Mouse (Mus musculus) 3T3-L1 (cell line): ENCODE results near the gene Gm11492.

Experiments used
- DNase-seq: peaks from one replicate; pipeline ENCODE4 v3.0.0-alpha.2; 2015; ENCODE audit warnings: low read depth, low spot score

Gm11492 gene

DNA sequence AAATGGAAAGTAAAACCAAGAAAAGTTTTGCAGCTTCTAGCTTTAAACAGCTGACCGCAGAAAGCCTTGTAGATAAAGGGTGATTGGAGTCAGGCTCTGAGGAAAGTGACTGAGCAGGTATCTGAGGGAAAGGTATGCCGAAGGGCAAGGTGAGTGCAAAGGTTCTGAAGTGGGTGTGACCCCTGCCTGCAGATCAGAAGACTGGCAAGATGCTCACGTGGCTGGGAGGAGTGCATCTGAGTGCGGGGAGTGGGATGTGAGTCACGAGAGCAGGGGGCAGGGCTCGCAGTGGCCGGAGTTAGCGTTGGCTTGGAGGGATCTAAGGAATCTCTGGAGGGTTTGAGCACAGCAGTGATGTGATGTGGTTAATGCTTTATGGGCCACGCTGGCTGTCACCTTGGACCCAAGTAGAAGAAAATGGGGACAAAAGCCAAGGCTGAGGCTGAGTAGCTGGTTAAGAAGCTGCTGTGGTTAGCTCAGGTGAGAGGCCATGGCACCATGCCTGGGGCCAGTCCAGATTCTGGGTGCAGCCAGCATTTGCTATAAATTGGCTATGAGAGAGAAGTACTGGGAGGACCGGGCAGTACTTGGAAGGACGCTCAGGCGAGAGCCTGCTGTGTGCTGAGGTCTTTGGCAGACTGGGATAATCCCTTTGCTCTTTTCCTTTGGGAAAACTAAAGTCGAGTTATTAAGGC, 33.1 kb downstream of the Gm11492 start:
- no peak for DNase-seq

DNA sequence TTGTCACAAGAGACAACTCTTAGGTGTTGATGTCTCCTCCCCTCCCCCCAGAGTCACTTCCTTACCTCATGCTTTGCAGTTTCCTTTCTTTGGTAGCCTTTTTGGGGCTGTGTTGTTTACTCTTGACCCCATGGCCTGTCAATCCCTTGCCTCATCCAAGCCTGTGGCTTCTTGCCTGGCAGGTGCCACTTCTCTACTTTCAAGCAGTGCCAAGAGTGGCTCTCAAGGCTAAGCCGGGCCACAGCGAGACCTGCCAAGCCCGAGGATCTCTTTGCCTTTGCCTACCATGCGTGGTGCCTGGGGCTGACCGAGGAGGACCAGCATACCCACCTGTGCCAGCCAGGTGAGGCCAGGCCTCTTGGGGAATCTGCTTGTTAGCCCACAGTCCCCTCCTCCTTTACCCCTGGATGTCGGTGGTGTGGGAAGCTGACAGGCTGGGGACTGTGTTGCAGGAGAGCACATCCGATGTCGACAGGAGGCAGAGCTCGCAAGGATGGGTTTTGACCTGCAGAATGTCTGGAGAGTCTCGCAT, 33.9 kb downstream of the Gm11492 start:
- no peak for DNase-seq

DNA sequence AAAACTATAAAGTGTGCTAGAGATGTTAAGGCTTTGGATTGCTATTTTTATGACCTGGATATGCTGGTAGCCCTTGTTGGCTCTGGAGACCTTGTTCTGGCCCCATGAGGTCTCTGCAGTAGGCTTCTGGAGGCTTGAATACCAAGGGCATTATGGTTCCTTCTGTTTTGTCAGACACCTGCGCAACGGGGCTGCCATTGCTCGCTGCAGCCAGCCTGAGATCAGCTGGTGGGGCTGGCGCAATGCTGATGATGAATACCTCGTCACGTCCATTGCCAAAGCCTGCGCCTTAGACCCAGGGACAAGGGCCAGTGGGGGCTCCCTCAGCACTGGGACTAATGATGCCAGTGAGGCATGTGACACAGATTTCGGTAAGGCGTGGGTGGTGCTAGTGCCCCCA, 35.8 kb downstream of the Gm11492 start:
- DNase-seq, result no peak

DNA sequence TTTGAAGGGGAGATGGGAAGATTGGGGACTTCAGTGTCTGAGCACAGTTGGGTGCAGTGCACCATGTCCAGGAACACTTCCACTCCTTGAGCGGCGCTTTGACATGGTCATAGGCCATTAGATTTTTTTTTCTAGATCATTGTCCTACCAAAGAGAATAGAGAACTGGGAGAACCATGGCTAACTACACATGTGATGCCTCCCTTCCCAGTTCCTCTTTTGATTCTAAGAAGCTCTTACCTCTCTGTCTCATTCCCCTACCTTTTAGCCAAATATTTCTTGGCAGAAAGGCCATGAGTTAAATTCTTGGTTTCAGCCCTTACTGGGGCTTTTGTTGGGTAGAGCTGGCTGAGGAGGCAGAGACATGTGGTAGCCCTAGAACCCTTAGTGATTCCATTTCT, 37.1 kb downstream of the Gm11492 start:
- DNase-seq, result no peak

DNA sequence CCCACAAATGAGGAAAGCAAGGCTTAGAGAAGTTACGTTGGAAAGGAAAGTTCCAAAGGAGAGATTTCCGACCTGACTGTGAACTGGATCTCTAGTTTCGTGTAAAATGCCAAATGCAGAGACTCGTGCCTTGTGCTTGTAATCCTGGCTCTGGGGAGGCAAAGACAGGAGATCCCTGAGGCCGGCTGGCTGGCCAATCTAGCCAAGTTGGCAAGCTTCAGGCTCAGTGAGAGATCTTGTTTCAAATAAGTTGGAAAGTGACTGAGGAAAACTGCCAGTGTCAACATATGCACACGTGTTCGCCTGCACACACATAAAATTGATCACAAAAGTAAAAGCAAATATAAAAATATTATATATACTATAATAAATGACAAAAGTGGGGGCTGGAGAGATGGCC, 42.8 kb downstream of the Gm11492 start:
- no peak for DNase-seq

DNA sequence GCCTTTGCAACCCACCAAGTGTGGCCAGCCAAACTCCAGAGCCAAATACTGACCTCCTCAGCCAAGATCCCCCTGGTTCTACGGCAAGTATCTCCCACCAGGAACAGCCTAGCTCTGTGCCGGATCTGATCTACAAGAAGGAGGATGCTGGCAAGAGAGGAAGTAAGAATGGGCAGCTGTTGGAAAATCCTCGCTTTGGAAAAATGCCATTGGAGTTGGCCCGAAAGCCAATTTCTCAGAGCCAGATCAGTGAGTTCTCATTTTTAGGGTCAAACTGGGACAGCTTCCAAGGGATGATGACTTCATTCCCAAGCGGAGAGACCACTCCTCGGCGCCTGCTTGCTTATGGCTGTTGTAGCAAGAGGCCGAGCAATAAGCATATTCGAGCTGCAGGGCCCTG, 45.1 kb downstream of the Gm11492 start:
- DNase-seq, result no peak

DNA sequence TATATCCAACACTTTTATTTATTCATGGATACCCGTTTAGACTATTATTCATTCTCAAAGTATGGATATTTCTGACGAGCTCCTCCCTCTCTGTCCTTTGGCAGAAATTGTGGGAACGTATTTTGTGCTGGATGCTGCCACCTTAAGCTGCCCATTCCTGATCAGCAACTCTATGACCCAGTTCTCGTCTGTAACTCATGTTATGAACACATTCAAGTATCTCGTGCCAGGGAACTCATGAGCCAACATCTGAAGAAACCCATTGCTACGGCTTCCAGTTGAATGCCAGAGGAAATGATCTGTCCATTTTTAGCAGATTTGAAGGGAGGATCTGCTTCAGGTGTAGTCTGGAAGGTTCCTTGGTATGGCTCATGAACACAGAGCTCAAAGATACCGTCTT, 47.5 kb downstream of the Gm11492 start:
- no peak for DNase-seq

DNA sequence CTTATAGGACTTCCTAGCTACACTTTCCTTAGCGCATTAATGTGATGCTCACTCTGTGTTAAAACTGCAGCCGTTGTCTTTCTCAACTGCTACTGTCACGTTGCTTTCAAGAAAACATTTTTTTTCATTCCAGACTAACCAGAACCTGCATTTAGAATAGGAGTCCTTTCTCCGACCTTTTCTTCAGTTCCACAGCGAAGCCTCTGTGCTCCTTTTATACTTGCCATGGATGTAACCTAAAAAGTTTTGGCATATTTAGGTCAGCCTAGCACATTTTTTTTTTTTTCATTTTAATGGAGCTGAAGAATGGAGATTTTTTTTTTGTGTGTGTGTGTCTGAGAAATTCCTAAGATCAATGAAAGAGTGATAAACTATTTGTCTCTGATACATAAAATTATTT, 49.1 kb downstream of the Gm11492 start:
- DNase-seq, result no peak

DNA sequence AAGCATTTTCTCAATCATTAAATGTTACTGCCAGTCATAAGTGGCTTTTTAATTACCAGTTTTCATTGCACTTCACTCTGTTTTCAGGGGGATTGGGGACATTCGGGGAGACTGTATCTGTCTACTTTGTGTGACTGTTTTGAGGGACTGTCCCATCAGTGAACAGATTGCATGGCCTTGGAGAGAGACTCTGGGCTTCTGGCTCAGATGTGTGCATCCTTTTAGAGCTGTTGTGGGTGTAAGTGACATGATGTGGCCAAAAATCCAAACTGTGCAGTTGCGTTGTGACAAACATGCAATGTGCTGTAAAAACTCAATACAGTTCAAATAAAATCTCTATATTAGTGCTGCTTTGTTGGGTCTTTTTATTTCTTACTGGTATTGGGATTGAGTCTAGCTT, 49.5 kb downstream of the Gm11492 start:
- no peak for DNase-seq

DNA sequence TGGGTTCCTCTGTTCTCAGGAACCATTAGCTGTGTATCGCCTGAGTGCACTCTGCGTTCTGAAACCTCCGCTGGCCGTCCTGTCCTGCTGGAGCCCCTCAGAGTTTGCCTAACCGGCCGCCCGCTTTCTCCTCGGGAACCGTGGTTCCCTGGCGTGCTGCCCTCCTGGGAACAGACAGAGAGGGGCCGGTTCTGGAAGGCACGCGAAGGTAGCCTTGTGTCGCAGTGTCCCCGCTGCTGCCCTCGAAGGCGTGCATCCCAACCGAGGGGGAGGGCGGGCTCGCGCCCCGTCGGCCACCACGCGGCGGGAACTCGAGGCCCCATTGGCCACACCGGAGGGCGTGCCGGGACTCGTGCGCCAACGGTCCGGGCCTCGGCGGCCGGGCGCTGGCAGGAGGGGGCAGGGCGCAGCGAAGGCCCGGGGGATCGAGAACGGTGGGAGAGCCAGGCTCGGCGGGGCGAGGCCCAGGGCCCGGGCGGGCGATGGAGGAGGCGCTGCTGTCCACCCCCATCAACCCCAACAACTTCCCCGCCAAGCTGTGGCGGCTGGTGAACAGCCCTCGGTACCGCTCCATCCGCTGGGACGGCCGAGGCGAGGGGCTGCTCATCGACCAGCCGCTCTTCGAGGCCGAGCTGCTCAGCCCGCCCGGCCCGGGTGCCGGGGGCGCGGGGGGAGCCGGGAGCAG, 50.5 kb downstream of the Gm11492 start, which contains the start of gene Hsf5:
TSS of gene Hsf5 (plus strand) at position 375 of the 685 bp plus-strand sequence.
- DNase-seq, result no peak

DNA sequence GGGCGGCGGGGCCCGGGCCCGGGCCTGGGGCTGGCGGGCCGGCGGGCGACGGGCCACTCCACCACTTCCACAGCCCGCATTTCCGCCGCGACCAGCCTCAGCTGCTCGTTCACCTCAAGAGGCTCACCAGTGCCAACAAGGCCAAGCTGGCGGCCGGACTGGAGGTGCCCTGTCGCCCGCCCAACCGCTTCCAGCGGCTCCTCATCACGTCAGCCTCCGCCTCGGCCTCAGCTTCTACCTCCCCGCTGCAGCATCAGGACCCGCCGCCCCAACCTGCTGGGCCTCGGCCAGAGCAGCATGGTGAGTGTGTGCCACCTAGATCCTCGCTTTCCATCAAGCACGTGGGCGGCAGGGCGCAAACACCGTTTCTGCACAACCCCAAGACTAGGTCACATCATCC, 51.2 kb downstream of the Gm11492 start:
- no peak for DNase-seq
